Comparison of ENCODE assay signal across 8 mouse cellular contexts in genomic region chr13:30974247-30974630, GRCm38 (mm10). TPM values are rescaled to one million over a fixed set of nuclear protein-coding genes. Genes with fewer than 3 reads are reported as not detected.
DNase-seq lines count a peak whose midpoint lies in the region; ATAC-seq lines count a peak whose summit lies in the region.

No protein-coding gene starts in this region.

- H3K4me1 ChIP-seq in kidney, embryonic 16.5 days (ENCODE audit: insufficient read depth, low read length): peaks cover 9% of the 10 kb centered on the region; the same call in 1 of the 2 replicates
- H3K4me1 ChIP-seq in embryonic facial prominence, embryonic 10.5 days: peaks cover 32% of the 10 kb centered on the region
- peaks cover 10% of the 10 kb centered on the region for H3K4me1 ChIP-seq in hindbrain, embryonic 14.5 days (replicated peaks; ENCODE audit: control insufficient read depth, insufficient read depth, low read length)
- H3K4me1 ChIP-seq in midbrain, embryonic 15.5 days: peaks cover 14% of the 10 kb centered on the region

- no peaks in the 10 kb centered on the region for H3K36me3 ChIP-seq in kidney, embryonic 16.5 days (ENCODE audit: insufficient read depth, low read length)
- no peaks in the 10 kb centered on the region for H3K36me3 ChIP-seq in embryonic facial prominence, embryonic 10.5 days (replicated peaks)
- no peaks in the 10 kb centered on the region for H3K36me3 ChIP-seq in hindbrain, embryonic 14.5 days (replicated peaks; ENCODE audit: control insufficient read depth, insufficient read depth)
- H3K36me3 ChIP-seq in midbrain, embryonic 15.5 days (replicated peaks): no peaks in the 10 kb centered on the region

- H3K27me3 ChIP-seq in kidney, embryonic 16.5 days (ENCODE audit: insufficient read depth, low read length): no peaks in the 10 kb centered on the region; the same call in none of the 2 replicates
- 0 out of 2 replicates have a peak, but pooled peaks cover 4% of the 10 kb centered on the region for H3K27me3 ChIP-seq in embryonic facial prominence, embryonic 10.5 days (replicated peaks; ENCODE audit: low read depth, poor library complexity, severe bottlenecking)
- no peaks in the 10 kb centered on the region for H3K27me3 ChIP-seq in hindbrain, embryonic 14.5 days (ENCODE audit: control insufficient read depth, insufficient read depth, low read length)
- no peaks in the 10 kb centered on the region for H3K27me3 ChIP-seq in midbrain, embryonic 15.5 days (replicated peaks)

- ATAC-seq in kidney, embryonic 16.5 days (ENCODE audit: low FRiP score, low TSS enrichment): peak; percentile 53; the same call in 1 of the 2 replicates
- peak; percentile 44; the same call in 1 of the 2 replicates for ATAC-seq in hindbrain, embryonic 14.5 days (ENCODE audit: low FRiP score)
- ATAC-seq in midbrain, embryonic 15.5 days (replicated peaks): peak; percentile 79

- WGBS in kidney, embryonic 16.5 days: 23% methylated on average over 5 of the region's 5 CpGs
- WGBS in embryonic facial prominence, embryonic 10.5 days: 17% methylated on average over 5 of the region's 5 CpGs
- WGBS in hindbrain, embryonic 14.5 days: 18% methylated on average over 5 of the region's 5 CpGs
- WGBS in midbrain, embryonic 15.5 days: 23% methylated on average over 5 of the region's 5 CpGs

- H3K4me2 ChIP-seq in kidney, embryonic 16.5 days (replicated peaks; ENCODE audit: low read depth, low read length): peak overlapping the region; percentile 72
- peak overlapping the region; percentile 49 for H3K4me2 ChIP-seq in hindbrain, embryonic 14.5 days (replicated peaks)
- H3K4me2 ChIP-seq in midbrain, embryonic 15.5 days: peak overlapping the region; percentile 60

- H3K27ac ChIP-seq in kidney, embryonic 16.5 days (ENCODE audit: low read length): 0 out of 2 replicates have a peak overlapping the region, but pooled peaks have one; percentile 90
- H3K27ac ChIP-seq in embryonic facial prominence, embryonic 10.5 days (replicated peaks): peak overlapping the region; percentile 95
- H3K27ac ChIP-seq in hindbrain, embryonic 14.5 days: no peak overlapping the region
- H3K27ac ChIP-seq in midbrain, embryonic 15.5 days: peak overlapping the region; percentile 82; the same call in 1 of the 2 replicates

- H3K4me3 ChIP-seq in kidney, embryonic 16.5 days (ENCODE audit: low read length): peak overlapping the region; percentile 93
- peak overlapping the region; percentile 90 for H3K4me3 ChIP-seq in embryonic facial prominence, embryonic 10.5 days
- H3K4me3 ChIP-seq in hindbrain, embryonic 14.5 days (replicated peaks; ENCODE audit: low read length): peak overlapping the region; percentile 88
- H3K4me3 ChIP-seq in midbrain, embryonic 15.5 days: peak overlapping the region; percentile 69

- no peak for DNase-seq in kidney, postnatal 14 days
- no peak for DNase-seq in embryonic facial prominence, embryonic 10.5 days (ENCODE audit: low spot score)
- no peak for DNase-seq in hindbrain, embryonic 14.5 days (ENCODE audit: low spot score)
- no peak for DNase-seq in adrenal gland, postnatal 4 days (ENCODE audit: low spot score in 2 of 2)
- DNase-seq in frontal cortex, postnatal 14 days (ENCODE audit: low spot score in 2 of 2): no peak
- DNase-seq in embryo, embryonic 11 days: no peak

- no peaks in the 10 kb centered on the region for H3K9me3 ChIP-seq in kidney, embryonic 16.5 days (ENCODE audit: low read length)
- H3K9me3 ChIP-seq in embryonic facial prominence, embryonic 10.5 days: no peaks in the 10 kb centered on the region
- no peaks in the 10 kb centered on the region for H3K9me3 ChIP-seq in hindbrain, embryonic 14.5 days (ENCODE audit: control insufficient read depth, low read length)
- H3K9me3 ChIP-seq in midbrain, embryonic 15.5 days: no peaks in the 10 kb centered on the region

- H3K9ac ChIP-seq in kidney, embryonic 16.5 days (replicated peaks; ENCODE audit: low read length): peak overlapping the region; percentile 95
- peak overlapping the region; percentile 92 for H3K9ac ChIP-seq in hindbrain, embryonic 14.5 days
- peak overlapping the region; percentile 74; the same call in 1 of the 2 replicates for H3K9ac ChIP-seq in midbrain, embryonic 15.5 days

RNA-seq across cellular contexts. Expression of gene Gm5447, which starts 0.2 kb away (rescaled TPM):
- not detected in 2 replicates for polyA plus RNA-seq in kidney, embryonic 16.5 days (2015; fragmentation: Nextera tagmentation; extraction: Ambion mirVana)
- 0.14 and 0.19 TPM in 2 replicates for polyA plus RNA-seq in embryonic facial prominence, embryonic 10.5 days (2016; fragmentation: Nextera tagmentation; extraction: Ambion mirVana)
- polyA plus RNA-seq in hindbrain, embryonic 14.5 days (2014; fragmentation: Nextera tagmentation; extraction: Ambion mirVana): not detected in 2 replicates
- polyA plus RNA-seq in midbrain, embryonic 15.5 days (2015; fragmentation: Nextera tagmentation; extraction: Ambion mirVana): 0.09 TPM in 1 of 2 replicates, not detected in the other
- total RNA-seq in adrenal gland, postnatal 4 days (2021): under 1 TPM; 0.28 to 0.39 TPM

RNA-seq across cellular contexts. Expression of gene Exoc2, which starts 0.3 kb away (rescaled TPM):
- 28.1 and 31.3 TPM in 2 replicates for polyA plus RNA-seq in kidney, embryonic 16.5 days (2015; fragmentation: Nextera tagmentation; extraction: Ambion mirVana)
- polyA plus RNA-seq in embryonic facial prominence, embryonic 10.5 days (2016; fragmentation: Nextera tagmentation; extraction: Ambion mirVana): 37.4 and 38.7 TPM in 2 replicates
- 58.6 and 59.9 TPM in 2 replicates for polyA plus RNA-seq in hindbrain, embryonic 14.5 days (2014; fragmentation: Nextera tagmentation; extraction: Ambion mirVana)
- polyA plus RNA-seq in midbrain, embryonic 15.5 days (2015; fragmentation: Nextera tagmentation; extraction: Ambion mirVana): 54.1 and 59.3 TPM in 2 replicates
- total RNA-seq in adrenal gland, postnatal 4 days (2021): 10 to 100 TPM; 33.9 to 36.3 TPM

RNA-seq across cellular contexts. Expression of gene Hus1b, which starts 26.7 kb away (rescaled TPM):
- not detected in 2 replicates for polyA plus RNA-seq in kidney, embryonic 16.5 days (2015; fragmentation: Nextera tagmentation; extraction: Ambion mirVana)
- 0.32 TPM in 1 of 2 replicates, not detected in the other for polyA plus RNA-seq in embryonic facial prominence, embryonic 10.5 days (2016; fragmentation: Nextera tagmentation; extraction: Ambion mirVana)
- polyA plus RNA-seq in hindbrain, embryonic 14.5 days (2014; fragmentation: Nextera tagmentation; extraction: Ambion mirVana): not detected in 2 replicates
- polyA plus RNA-seq in midbrain, embryonic 15.5 days (2015; fragmentation: Nextera tagmentation; extraction: Ambion mirVana): not detected in 2 replicates
- under 1 TPM; 0.51 to 0.59 TPM for total RNA-seq in adrenal gland, postnatal 4 days (2021)
